Mouse (Mus musculus) monocyte, adult 59 days (primary cell): ENCODE results near the gene Gm5861. TPM values are rescaled to one million over a fixed set of nuclear protein-coding genes. Genes with fewer than 3 reads are reported as not detected.

ENCODE experiments used
- total RNA-seq, 2 experiments: library from RNA; stranded (reverse); gene quantifications; one replicate each; pipeline ENCODE4 v1.2.4; 2023

Gm5861 gene
- total RNA-seq = not detected

DNA sequence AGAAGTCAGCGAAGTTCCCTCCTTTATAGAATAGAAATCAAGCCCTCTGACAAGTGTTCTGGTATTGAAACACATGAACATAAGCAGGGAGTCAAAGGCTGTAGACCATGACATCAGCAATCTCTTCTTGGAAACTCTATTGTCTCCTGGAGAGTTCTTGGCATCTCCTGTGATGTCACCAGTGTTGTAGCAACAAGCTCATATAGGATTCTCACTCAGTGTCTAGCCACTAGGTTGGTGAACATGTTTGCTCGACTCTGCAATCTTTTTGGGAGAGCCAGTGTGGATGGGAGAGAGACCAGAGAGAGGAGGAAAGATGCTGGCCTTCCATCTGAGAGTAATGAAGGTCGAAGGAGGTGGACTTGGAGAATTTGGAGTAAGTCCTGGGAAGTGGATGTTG lies at the start of gene Gm5861:
Gene Gm5861, plus strand, starts transcription at position 301 of the 400 bp plus-strand sequence.

Other genes starting within 250 kb of the Gm5861 start
- not detected for gene Gm8871, start 235.3 kb upstream of the Gm5861 start, total RNA-seq
- gene Gm8857, start 235.3 kb upstream of the Gm5861 start, total RNA-seq = not detected
- not detected for gene Gm8879, start 55.4 kb upstream of the Gm5861 start, total RNA-seq
- not detected for gene Gm8890, start 73.0 kb downstream of the Gm5861 start, total RNA-seq
- not detected for gene Speer1, start 158.4 kb downstream of the Gm5861 start, total RNA-seq
- gene Gm8897, start 233.3 kb downstream of the Gm5861 start, total RNA-seq = not detected